Comparison of ENCODE assay signal across 20 mouse cellular contexts in the genomic region with DNA sequence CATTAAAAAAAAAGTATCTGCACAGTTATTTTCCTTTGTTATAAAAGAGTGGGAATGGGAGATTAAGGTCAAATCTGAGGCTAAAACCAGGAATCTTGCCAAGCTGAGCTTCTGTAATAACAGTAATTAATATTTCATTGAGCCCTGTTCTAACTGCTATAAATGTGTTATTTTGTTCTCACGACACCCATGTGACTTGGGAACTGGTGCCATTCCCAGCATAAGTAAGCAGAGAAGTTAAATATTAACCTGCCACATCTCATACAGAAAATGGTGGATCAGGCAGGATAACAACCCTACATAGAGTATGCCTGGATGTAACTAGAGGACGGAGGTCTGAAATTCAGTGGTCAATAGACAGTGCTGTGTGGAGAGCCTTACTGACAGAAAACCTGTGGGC.
DNase-seq lines count a peak whose midpoint lies in the region; ATAC-seq and TF ChIP-seq lines count a peak whose summit lies in the region.
"Had no signal": no experiment of that assay in that cellular context is flagged by ENCODE, and none has a peak within 500 bp of the region (broad histone marks: within the 10 kb centered on the region; RNA-seq: fewer than 3 reads in every experiment).

No protein-coding gene starts in this region.

- H3K4me1 ChIP-seq in forebrain, embryonic 14.5 days (ENCODE audit: control insufficient read depth, insufficient read depth, low read length): peaks cover 14% of the 10 kb centered on the region
- H3K4me1 ChIP-seq in forebrain, embryonic 11.5 days (replicated peaks; ENCODE audit: control insufficient read depth, insufficient read depth, low read length): no peaks in the 10 kb centered on the region
- H3K4me1 ChIP-seq in kidney, adult 2 months (ENCODE audit: control insufficient read depth, insufficient read depth, low read length): no peaks in the 10 kb centered on the region
- H3K4me1 ChIP-seq in kidney, embryonic 16.5 days (ENCODE audit: insufficient read depth, low read length): no peaks in the 10 kb centered on the region; the same call in 1 of the 2 replicates
- H3K4me1 ChIP-seq in midbrain, embryonic 14.5 days (ENCODE audit: control insufficient read depth, insufficient read depth, low read length): no peaks in the 10 kb centered on the region
- no peaks in the 10 kb centered on the region for H3K4me1 ChIP-seq in midbrain, embryonic 15.5 days
- H3K4me1 ChIP-seq: embryonic facial prominence, embryonic 12.5 days; heart, embryonic 13.5 days had no signal

- no peak overlapping the region for H3K9ac ChIP-seq in forebrain, embryonic 14.5 days (ENCODE audit: low read length)
- H3K9ac ChIP-seq in forebrain, embryonic 11.5 days (ENCODE audit: low read length): no peak overlapping the region
- no peak overlapping the region for H3K9ac ChIP-seq in kidney, embryonic 16.5 days (replicated peaks; ENCODE audit: low read length)
- H3K9ac ChIP-seq in midbrain, embryonic 14.5 days (replicated peaks; ENCODE audit: low read length): no peak overlapping the region
- no peak overlapping the region for H3K9ac ChIP-seq in midbrain, embryonic 15.5 days
- H3K9ac ChIP-seq: embryonic facial prominence, embryonic 12.5 days; heart, embryonic 13.5 days had no signal

- H3K36me3 ChIP-seq in forebrain, embryonic 14.5 days (ENCODE audit: control insufficient read depth, insufficient read depth, low read length): no peaks in the 10 kb centered on the region
- no peaks in the 10 kb centered on the region for H3K36me3 ChIP-seq in forebrain, embryonic 11.5 days (ENCODE audit: control insufficient read depth, insufficient read depth, low read length)
- H3K36me3 ChIP-seq in kidney, adult 2 months (ENCODE audit: control insufficient read depth, insufficient read depth, low read length): no peaks in the 10 kb centered on the region
- no peaks in the 10 kb centered on the region for H3K36me3 ChIP-seq in kidney, embryonic 16.5 days (ENCODE audit: insufficient read depth, low read length)
- no peaks in the 10 kb centered on the region for H3K36me3 ChIP-seq in midbrain, embryonic 14.5 days (ENCODE audit: control insufficient read depth, insufficient read depth, low read length)
- H3K36me3 ChIP-seq in midbrain, embryonic 15.5 days (replicated peaks): no peaks in the 10 kb centered on the region
- H3K36me3 ChIP-seq: embryonic facial prominence, embryonic 12.5 days; heart, embryonic 13.5 days had no signal

- ATAC-seq in forebrain, embryonic 14.5 days: peak; percentile 4; the same call in 1 of the 2 replicates
- no peak for ATAC-seq in forebrain, embryonic 11.5 days (replicated peaks; ENCODE audit: low FRiP score)
- no peak for ATAC-seq in kidney, embryonic 16.5 days (ENCODE audit: low FRiP score, low TSS enrichment)
- ATAC-seq in midbrain, embryonic 14.5 days (ENCODE audit: low FRiP score, low TSS enrichment): peak; percentile 43; the same call in 1 of the 2 replicates
- no peak for ATAC-seq in midbrain, embryonic 15.5 days (replicated peaks)
- ATAC-seq: activated CD4-positive, CD25-positive, alpha-beta regulatory T cell, adult 4 months; hindbrain, postnatal 0 days; Patski had no signal

- no peak overlapping the region for H3K4me2 ChIP-seq in forebrain, embryonic 14.5 days (ENCODE audit: low read length)
- no peak overlapping the region for H3K4me2 ChIP-seq in forebrain, embryonic 11.5 days (ENCODE audit: low read depth, low read length, severe bottlenecking)
- H3K4me2 ChIP-seq in kidney, embryonic 16.5 days (replicated peaks; ENCODE audit: low read depth, low read length): no peak overlapping the region
- no peak overlapping the region for H3K4me2 ChIP-seq in midbrain, embryonic 14.5 days (ENCODE audit: low read length)
- H3K4me2 ChIP-seq in midbrain, embryonic 15.5 days: no peak overlapping the region
- H3K4me2 ChIP-seq: embryonic facial prominence, embryonic 12.5 days; heart, embryonic 13.5 days had no signal

- H3K4me3 ChIP-seq in forebrain, embryonic 14.5 days (ENCODE audit: low read depth, low read length): no peak overlapping the region
- no peak overlapping the region for H3K4me3 ChIP-seq in forebrain, embryonic 11.5 days (ENCODE audit: low read depth, low read length)
- no peak overlapping the region for H3K4me3 ChIP-seq in kidney, adult 2 months (ENCODE audit: insufficient read depth, low read depth, low read length)
- H3K4me3 ChIP-seq in kidney, embryonic 16.5 days (ENCODE audit: low read length): no peak overlapping the region
- no peak overlapping the region for H3K4me3 ChIP-seq in midbrain, embryonic 14.5 days (replicated peaks; ENCODE audit: low read depth, low read length)
- no peak overlapping the region for H3K4me3 ChIP-seq in midbrain, embryonic 15.5 days
- H3K4me3 ChIP-seq: embryonic facial prominence, embryonic 12.5 days; heart, embryonic 13.5 days had no signal

- no peak for DNase-seq in forebrain, embryonic 14.5 days (ENCODE audit: low spot score)
- no peak for DNase-seq in forebrain, embryonic 11.5 days (ENCODE audit: low spot score)
- DNase-seq in kidney, adult 2 months: peak; percentile 11
- DNase-seq in midbrain, embryonic 14.5 days: no peak
- no peak for DNase-seq in ovary, postnatal 14 days (ENCODE audit: low spot score)
- DNase-seq: adrenal gland, postnatal 14 days; cerebellum, adult 11-12 months; cerebellum, adult 9-10 months; cerebellum, postnatal 25 days; gastrocnemius, postnatal 36 days; heart, adult 11 months; heart, postnatal 36 days had no signal

- no peaks in the 10 kb centered on the region for H3K27me3 ChIP-seq in forebrain, embryonic 14.5 days (replicated peaks; ENCODE audit: control insufficient read depth, insufficient read depth, low read length)
- H3K27me3 ChIP-seq in forebrain, embryonic 11.5 days (ENCODE audit: control insufficient read depth, insufficient read depth, low read length): no peaks in the 10 kb centered on the region
- H3K27me3 ChIP-seq in kidney, adult 2 months (replicated peaks; ENCODE audit: control insufficient read depth, insufficient read depth, low read length): no peaks in the 10 kb centered on the region
- no peaks in the 10 kb centered on the region for H3K27me3 ChIP-seq in kidney, embryonic 16.5 days (ENCODE audit: insufficient read depth, low read length)
- no peaks in the 10 kb centered on the region for H3K27me3 ChIP-seq in midbrain, embryonic 14.5 days (ENCODE audit: control insufficient read depth, insufficient read depth, low read length)
- no peaks in the 10 kb centered on the region for H3K27me3 ChIP-seq in midbrain, embryonic 15.5 days (replicated peaks)
- H3K27me3 ChIP-seq: CH12.LX; embryonic facial prominence, embryonic 12.5 days; heart, embryonic 13.5 days; Patski had no signal

- WGBS in forebrain, embryonic 14.5 days: 86% methylated on average over 2 of the region's 2 CpGs
- WGBS in forebrain, embryonic 11.5 days: 84% methylated on average over 2 of the region's 2 CpGs
- 53% methylated on average over 2 of the region's 2 CpGs for WGBS in kidney, adult 2 months
- 60% methylated on average over 2 of the region's 2 CpGs for WGBS in kidney, embryonic 16.5 days
- 87% methylated on average over 2 of the region's 2 CpGs for WGBS in midbrain, embryonic 14.5 days
- WGBS in midbrain, embryonic 15.5 days: 79% methylated on average over 2 of the region's 2 CpGs

- TF ChIP-seq POLR2A in kidney, adult 2 months (IDR thresholded peaks at IDR 0.05; ENCODE audit: low read depth, low read length): no peak

- TF ChIP-seq CTCF in kidney, adult 2 months (conservative IDR thresholded peaks at IDR 0.05; ENCODE audit: insufficient read depth, insufficient read length, low read depth, low read length): no peak

- no peak overlapping the region for H3K27ac ChIP-seq in forebrain, embryonic 14.5 days (ENCODE audit: low read depth, low read length)
- H3K27ac ChIP-seq in forebrain, embryonic 11.5 days (ENCODE audit: low read depth, low read length): no peak overlapping the region
- H3K27ac ChIP-seq in kidney, adult 2 months (ENCODE audit: insufficient read depth, low read depth, low read length): no peak overlapping the region
- no peak overlapping the region for H3K27ac ChIP-seq in kidney, embryonic 16.5 days (ENCODE audit: low read length)
- H3K27ac ChIP-seq in midbrain, embryonic 14.5 days (replicated peaks; ENCODE audit: low read depth, low read length): no peak overlapping the region
- no peak overlapping the region for H3K27ac ChIP-seq in midbrain, embryonic 15.5 days
- H3K27ac ChIP-seq: embryonic facial prominence, embryonic 12.5 days; heart, embryonic 13.5 days; hindbrain, postnatal 0 days had no signal

- no peaks in the 10 kb centered on the region for H3K9me3 ChIP-seq in forebrain, embryonic 14.5 days (replicated peaks; ENCODE audit: control insufficient read depth, low read length)
- no peaks in the 10 kb centered on the region for H3K9me3 ChIP-seq in forebrain, embryonic 11.5 days (ENCODE audit: control insufficient read depth, low read length)
- no peaks in the 10 kb centered on the region for H3K9me3 ChIP-seq in kidney, embryonic 16.5 days (ENCODE audit: low read length)
- no peaks in the 10 kb centered on the region for H3K9me3 ChIP-seq in midbrain, embryonic 14.5 days (ENCODE audit: control insufficient read depth, low read length)
- no peaks in the 10 kb centered on the region for H3K9me3 ChIP-seq in midbrain, embryonic 15.5 days
- H3K9me3 ChIP-seq: embryonic facial prominence, embryonic 12.5 days; heart, embryonic 13.5 days had no signal

Comparison
In these comparisons a context has a peak if more than half of its experiments do, and no peak if none do; other contexts are left out.
1. ATAC-seq: peak in forebrain, embryonic 14.5 days (single experiment) and midbrain, embryonic 14.5 days (single experiment); none in forebrain, embryonic 11.5 days (single experiment), kidney, embryonic 16.5 days (single experiment) and midbrain, embryonic 15.5 days (single experiment).